Mouse (Mus musculus) E14TG2a.4 (cell line): ENCODE measurements at regions not wholly inside any gene's neighbourhood (a gene's known extent, or its start where the extent isn't known, plus 50 kb on each side); places are given as distances from the start of the nearest gene placed in this dataset.

ENCODE experiments used
- H3K27me3 ChIP-seq: 2 replicates; pipeline ENCODE4 v1.6.1; 2014; ENCODE audit warnings: low read length, control low read depth; ENCODE audit not compliant: insufficient read depth
- H3K36me3 ChIP-seq: 2 replicates; pipeline ENCODE4 v1.6.1; 2014; ENCODE audit warnings: low read length, control low read depth; ENCODE audit not compliant: insufficient read depth
- H3K4me1 ChIP-seq: replicated peaks from 2 replicates; pipeline ENCODE4 v1.6.1; 2014; ENCODE audit warnings: low read depth, low read length, control low read depth
- H3K4me3 ChIP-seq: replicated peaks from 2 replicates; pipeline ENCODE4 v1.5.1; 2014; ENCODE audit warnings: mild to moderate bottlenecking, low read length
- H3K9me3 ChIP-seq: 2 replicates; pipeline ENCODE4 v1.6.1; 2014; ENCODE audit warnings: low read length, control low read depth
- CTCF ChIP-seq: conservative IDR thresholded peaks from 2 replicates; pipeline ENCODE4 v1.5.1; 2014; ENCODE audit warnings: low read length
- NANOG ChIP-seq: IDR thresholded peaks from 2 replicates; pipeline ENCODE4 v1.6.1; 2014; ENCODE audit warnings: borderline replicate concordance, low read length, mixed read lengths
- POU5F1 ChIP-seq: IDR thresholded peaks from 2 replicates; pipeline ENCODE4 v1.6.1; 2014; ENCODE audit warnings: low read length, borderline replicate concordance

DNA sequence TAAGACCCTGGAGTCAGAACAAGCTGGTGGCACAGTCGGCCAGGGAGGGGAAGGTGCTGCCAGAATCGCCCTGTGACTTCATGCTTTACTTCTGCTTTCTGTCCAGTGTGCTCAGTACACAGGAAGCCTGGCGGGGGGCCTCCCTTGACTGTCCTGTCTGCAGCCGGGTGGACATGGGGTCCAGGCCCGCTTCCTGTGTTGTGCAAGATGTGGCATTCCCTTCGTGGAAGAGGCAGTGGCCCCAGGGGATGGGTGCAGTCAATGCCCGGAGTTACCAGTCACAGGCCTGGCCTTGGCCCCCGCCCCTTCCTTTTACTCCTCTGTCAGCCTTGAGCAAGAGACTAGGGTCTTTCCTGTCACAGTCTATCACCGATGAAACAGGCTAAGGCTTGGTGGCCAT lies 64.3 kb upstream of the Tmem189 start:
- Histone ChIP-seq H3K4me3 (no peak overlapping the region), H3K27me3 (peaks cover 4% of the 10 kb centered on the region), H3K9me3 (no peaks in the 10 kb centered on the region), H3K36me3 (no peaks in the 10 kb centered on the region), H3K4me1 (peaks cover 11% of the 10 kb centered on the region; the same call in 1 of the 2 replicates)
- TF ChIP-seq NANOG (no peak), CTCF (no peak), POU5F1 (no peak)

DNA sequence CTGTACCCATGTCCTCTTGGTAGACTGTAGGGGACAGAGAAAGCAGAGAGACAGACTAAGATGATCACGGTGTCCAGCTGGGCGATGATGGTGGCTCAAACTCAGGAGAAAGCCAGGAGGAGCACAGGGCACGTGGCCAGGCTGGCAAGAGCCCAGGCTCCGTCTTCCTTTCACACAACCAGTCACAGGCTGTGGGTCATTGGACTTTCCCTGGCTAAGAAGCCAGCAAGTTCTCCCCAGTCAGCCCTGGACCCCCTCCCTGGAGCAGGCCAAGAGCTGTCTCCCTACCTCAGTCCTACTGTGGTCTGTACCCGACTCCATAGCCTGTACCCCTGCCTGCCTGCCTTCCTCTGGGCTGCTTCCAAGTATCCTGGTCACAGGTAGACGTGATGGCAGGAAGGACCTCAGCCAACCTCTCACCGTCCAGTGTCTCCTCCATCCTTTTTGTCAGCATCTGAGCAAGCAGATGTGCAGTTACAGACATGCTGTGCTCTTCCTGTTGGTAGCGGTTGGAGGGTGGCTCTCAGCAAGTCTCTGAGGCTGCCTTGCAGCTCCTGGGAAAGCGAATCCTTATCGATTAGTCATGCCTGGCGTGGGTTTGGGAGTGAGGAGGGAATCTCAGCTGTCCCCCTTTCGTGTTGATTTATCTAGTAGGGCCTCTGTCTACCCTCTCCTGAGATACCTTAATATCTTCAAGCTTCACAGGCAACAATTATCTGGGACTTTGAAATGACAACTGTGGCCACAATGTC lies 63.4 kb upstream of the Tmem189 start:
- Histone ChIP-seq H3K9me3 (no peaks in the 10 kb centered on the region), H3K4me1 (peaks cover 12% of the 10 kb centered on the region; the same call in 1 of the 2 replicates), H3K4me3 (no peak overlapping the region), H3K36me3 (no peaks in the 10 kb centered on the region), H3K27me3 (peaks cover 12% of the 10 kb centered on the region)
- no peak for TF ChIP-seq NANOG

DNA sequence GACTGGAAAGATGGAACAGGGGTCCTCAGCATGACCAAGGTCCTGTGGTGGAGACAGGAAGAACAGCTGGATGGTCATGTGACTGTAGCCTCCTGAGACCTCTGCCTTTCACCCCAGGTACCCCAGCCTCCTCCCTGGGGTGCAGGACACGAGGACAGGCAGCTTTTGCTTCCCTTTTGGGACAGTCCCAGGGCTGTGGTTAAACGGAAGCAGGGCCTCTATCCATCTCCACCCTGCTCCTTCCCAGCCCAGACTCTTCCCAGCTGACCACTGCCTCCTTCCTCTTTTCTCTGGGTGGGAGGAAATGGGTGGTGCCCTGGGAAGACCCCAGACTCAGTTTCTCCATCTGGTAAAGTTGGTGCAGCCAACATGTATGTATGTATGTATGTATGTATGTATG lies 62.0 kb upstream of the Tmem189 start:
- Histone ChIP-seq H3K4me1 (peaks cover 26% of the 10 kb centered on the region), H3K9me3 (no peaks in the 10 kb centered on the region), H3K4me3 (no peak overlapping the region), H3K36me3 (no peaks in the 10 kb centered on the region), H3K27me3 (peaks cover 12% of the 10 kb centered on the region; the same call in 1 of the 2 replicates)
- no peak for TF ChIP-seq NANOG
- no peak for TF ChIP-seq POU5F1
- no peak for TF ChIP-seq CTCF

DNA sequence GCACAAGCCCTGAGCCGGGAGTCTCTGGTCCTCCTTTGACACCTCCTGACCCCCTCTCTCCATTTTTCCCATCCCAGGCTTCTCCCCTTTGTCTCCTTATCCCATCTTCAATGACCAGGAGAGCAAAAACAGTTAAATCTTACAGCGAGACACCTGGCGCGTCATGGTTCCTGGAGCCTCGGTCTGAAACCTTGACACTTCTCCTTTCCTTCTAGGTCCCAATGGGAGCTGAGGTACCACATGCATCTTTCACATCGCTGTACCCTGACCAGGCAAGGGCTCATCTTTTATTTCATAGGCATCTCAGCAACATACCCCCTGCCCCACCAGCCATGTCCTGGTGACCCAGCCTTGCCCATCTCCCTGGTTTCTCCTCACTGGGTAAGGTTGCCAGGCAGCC lies 58.7 kb upstream of the Tmem189 start:
- H3K4me1 ChIP-seq: peaks cover 35% of the 10 kb centered on the region
- no peak overlapping the region for H3K4me3 ChIP-seq
- TF ChIP-seq POU5F1 (no peak), NANOG (no peak), CTCF (no peak)
- no peaks in the 10 kb centered on the region for H3K9me3 ChIP-seq
- peaks cover 10% of the 10 kb centered on the region; the same call in 1 of the 2 replicates for H3K27me3 ChIP-seq
- no peaks in the 10 kb centered on the region for H3K36me3 ChIP-seq

DNA sequence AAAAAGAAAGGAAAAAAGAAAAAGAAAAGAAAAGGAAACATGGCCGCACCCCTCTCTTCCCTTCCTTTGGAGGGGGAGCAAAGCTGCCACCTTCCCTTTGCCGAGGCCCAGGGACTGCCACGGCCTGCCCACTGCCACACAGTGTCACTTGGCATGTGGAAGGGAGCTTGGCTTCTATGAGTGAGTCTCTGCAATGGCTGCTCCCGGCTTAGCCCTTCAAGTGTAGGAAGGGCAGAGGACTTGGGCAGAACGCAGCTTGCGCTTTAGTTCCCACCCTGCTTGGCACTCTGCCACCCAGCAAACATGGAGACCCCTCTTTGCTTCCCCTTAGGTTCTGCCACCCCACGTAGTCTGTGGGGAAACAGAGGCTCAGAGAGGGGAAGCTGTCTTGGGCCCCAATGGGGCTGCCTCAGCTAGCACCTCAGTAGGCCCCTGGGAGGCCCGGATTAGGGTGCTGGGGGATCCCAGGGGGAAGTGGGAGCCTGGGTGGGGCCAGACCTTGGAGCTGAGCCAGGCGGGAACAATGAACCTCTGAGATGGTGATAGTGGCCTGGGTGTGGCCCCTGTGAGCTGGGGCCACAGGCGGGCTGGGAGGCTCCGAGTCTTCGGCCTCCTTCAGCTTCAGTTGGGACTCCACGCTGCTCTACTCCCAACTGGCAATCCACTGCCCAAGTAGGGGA lies 57.7 kb upstream of the Tmem189 start:
- no peak overlapping the region; the same call in 1 of the 2 replicates for H3K4me3 ChIP-seq
- H3K4me1 ChIP-seq: peaks cover 29% of the 10 kb centered on the region
- no peak for TF ChIP-seq NANOG
- H3K27me3 ChIP-seq: peaks cover 10% of the 10 kb centered on the region; the same call in 1 of the 2 replicates
- no peaks in the 10 kb centered on the region for H3K9me3 ChIP-seq
- no peaks in the 10 kb centered on the region for H3K36me3 ChIP-seq

DNA sequence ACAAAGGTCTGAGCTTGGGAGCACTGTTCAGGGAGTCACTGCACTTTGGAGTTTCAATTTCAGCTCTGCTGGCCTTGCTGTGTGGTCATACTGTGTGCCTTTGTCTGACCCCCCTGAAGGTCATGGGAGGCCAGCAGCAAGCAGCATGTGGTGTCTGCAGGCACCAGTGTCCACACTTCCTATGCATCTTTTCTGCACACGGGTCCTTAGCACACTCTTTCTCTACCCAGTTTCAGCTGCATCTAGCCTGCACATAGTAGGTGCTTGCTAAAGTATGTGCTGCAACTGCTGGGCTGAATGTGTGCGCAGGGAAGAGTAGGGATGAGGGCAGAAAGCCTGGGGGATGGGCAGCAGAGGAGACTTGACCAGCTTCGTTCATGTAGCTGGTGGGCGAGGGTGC lies 56.7 kb upstream of the Tmem189 start:
- peaks cover 10% of the 10 kb centered on the region; the same call in 1 of the 2 replicates for H3K27me3 ChIP-seq
- peaks cover 29% of the 10 kb centered on the region for H3K4me1 ChIP-seq
- no peaks in the 10 kb centered on the region for H3K36me3 ChIP-seq
- H3K9me3 ChIP-seq: no peaks in the 10 kb centered on the region
- TF ChIP-seq NANOG: no peak
- TF ChIP-seq POU5F1: no peak
- TF ChIP-seq CTCF: no peak
- no peak overlapping the region for H3K4me3 ChIP-seq

DNA sequence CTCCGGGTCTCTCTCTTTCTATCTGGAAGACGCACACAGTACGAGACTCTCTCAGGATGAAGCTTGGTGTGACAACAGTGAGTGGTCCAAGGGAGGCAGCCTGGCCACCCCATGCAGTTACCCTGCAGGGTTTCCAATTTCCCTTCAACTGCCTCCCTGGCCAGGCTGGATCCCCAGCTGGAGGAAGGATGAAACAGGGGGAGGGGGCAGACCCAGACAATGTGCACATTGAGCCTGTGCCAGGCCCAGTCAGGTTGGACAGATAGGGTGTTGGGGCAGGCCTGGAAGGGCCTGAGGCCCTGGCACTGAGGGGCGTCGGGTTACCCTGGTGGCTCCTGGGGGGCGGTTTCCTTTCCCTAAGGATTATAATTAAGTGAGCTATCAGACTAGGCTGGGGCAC lies 55.8 kb upstream of the Tmem189 start:
- Histone ChIP-seq H3K4me3 (no peak overlapping the region), H3K27me3 (peaks cover 10% of the 10 kb centered on the region; the same call in 1 of the 2 replicates), H3K36me3 (no peaks in the 10 kb centered on the region), H3K9me3 (no peaks in the 10 kb centered on the region), H3K4me1 (peaks cover 29% of the 10 kb centered on the region)
- TF ChIP-seq CTCF (no peak), NANOG (no peak), POU5F1 (no peak)

DNA sequence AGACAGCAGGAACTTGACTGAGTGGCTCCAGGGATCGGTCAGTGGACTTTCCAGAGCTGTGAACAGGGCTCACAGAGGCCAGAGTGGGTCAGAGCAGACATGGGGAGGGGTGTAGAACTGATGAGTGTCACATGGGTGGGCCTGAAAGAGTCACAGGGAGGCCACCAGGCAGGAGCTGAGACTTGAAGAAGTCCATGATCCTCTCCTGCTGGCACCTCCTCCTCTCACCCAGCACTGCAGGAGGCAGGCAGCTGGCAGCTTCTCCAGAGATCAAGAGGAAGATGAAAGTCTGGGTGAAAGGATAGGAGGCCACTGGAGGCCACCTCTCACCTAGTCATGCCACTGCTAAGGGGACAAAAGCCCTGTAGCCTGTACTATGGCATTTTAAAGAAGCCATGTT lies 54.5 kb upstream of the Tmem189 start:
- Histone ChIP-seq H3K27me3 (peaks cover 9% of the 10 kb centered on the region; the same call in 1 of the 2 replicates), H3K4me3 (no peak overlapping the region), H3K36me3 (no peaks in the 10 kb centered on the region), H3K4me1 (peaks cover 36% of the 10 kb centered on the region), H3K9me3 (no peaks in the 10 kb centered on the region)
- no peak for TF ChIP-seq CTCF
- no peak for TF ChIP-seq NANOG
- no peak for TF ChIP-seq POU5F1

DNA sequence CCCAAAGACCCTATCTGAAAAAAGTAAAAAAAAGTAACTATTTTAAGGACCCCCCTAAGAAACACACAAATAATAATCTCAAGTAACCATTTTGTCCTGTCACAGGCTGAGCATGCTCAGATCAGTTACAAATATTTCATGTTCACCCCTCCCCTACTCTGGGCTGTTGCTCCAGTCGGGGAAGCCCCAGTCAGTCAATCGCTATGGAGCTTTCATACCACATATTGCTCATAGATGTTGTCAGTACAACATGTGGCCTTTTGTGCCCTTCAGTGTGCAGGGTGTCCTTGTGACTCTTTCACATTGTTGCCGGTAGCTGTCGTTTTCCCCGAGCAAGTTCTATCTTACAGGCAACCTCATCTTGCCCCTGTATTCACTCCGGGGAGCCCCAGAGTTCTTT lies 52.9 kb upstream of the Tmem189 start:
- no peaks in the 10 kb centered on the region; the same call in 1 of the 2 replicates for H3K27me3 ChIP-seq
- no peaks in the 10 kb centered on the region for H3K9me3 ChIP-seq
- no peaks in the 10 kb centered on the region for H3K36me3 ChIP-seq
- TF ChIP-seq CTCF: no peak
- no peak overlapping the region for H3K4me3 ChIP-seq
- H3K4me1 ChIP-seq: peaks cover 40% of the 10 kb centered on the region
